15 mouse cellular contexts compared by ENCODE assay signal in the genomic region with DNA sequence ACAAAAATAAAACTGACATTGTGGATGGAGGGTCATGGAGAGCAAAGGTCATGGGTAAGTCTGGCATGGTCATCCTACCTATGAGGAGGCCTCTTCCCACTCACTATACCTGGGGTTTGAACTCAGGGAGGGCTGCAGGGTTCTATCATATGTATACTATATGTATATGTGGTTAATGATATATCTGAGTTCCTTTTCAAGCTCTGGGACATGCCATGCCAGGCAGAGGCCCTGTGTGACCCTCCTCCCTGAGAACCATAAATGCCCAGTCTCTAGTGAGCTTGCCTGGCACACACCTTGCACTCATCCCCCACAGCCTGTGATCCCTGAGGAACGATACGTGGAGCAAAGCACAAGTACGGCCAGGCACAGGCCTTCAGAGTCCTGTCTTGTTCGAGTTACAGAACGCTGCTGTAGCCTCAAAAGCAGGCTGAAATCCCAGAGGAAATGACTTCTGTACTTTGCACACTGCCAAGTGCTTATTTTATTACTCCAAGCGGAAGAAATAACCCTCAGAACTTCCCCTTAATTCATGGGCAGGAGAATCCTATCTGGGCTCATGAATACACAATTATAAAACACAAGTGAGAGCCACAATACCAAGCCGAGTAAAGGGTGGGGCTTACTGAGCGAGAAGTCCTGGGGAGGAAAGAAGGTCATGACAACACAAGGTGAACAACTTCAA. TPM values are rescaled to one million over a fixed set of nuclear protein-coding genes. Genes with fewer than 3 reads are reported as not detected.
DNase-seq lines count a peak whose midpoint lies in the region; ATAC-seq and TF ChIP-seq lines count a peak whose summit lies in the region.
"Had no signal": no experiment of that assay in that cellular context is flagged by ENCODE, and none has a peak within 500 bp of the region (broad histone marks: within the 10 kb centered on the region; RNA-seq: fewer than 3 reads in every experiment).

No protein-coding gene starts in this region.

- no peak for ATAC-seq in heart, embryonic 11.5 days (replicated peaks; ENCODE audit: insufficient number of reproducible peaks, low FRiP score, low TSS enrichment)
- no peak for ATAC-seq in liver, embryonic 12.5 days

- intact Hi-C loops in heart, adult 2 months (cut with DNase I), result no loop called here

- TF ChIP-seq EP300 in heart, adult 2 months (IDR thresholded peaks at IDR 0.05; ENCODE audit: insufficient read depth, low read depth, low read length), result no peak

- no peak for TF ChIP-seq POLR2A in heart, adult 2 months (IDR thresholded peaks at IDR 0.05; ENCODE audit: insufficient read depth, low read depth, low read length)
- no peak for TF ChIP-seq POLR2A in liver, adult 2 months (IDR thresholded peaks at IDR 0.05; ENCODE audit: extremely low read depth, insufficient read depth, low read length)
- TF ChIP-seq POLR2A in cortical plate, adult 2 months (IDR thresholded peaks at IDR 0.05; ENCODE audit: extremely low read depth, insufficient read depth, low read length), result no peak

- H3K27me3 ChIP-seq in heart, adult 2 months (ENCODE audit: control insufficient read depth, insufficient read depth, low read length), result no peaks in the 10 kb centered on the region
- no peaks in the 10 kb centered on the region for H3K27me3 ChIP-seq in heart, embryonic 11.5 days (ENCODE audit: control insufficient read depth, insufficient read depth, low read length)
- H3K27me3 ChIP-seq in liver, adult 2 months (ENCODE audit: control insufficient read depth, insufficient read depth, low read length), result no peaks in the 10 kb centered on the region
- H3K27me3 ChIP-seq in liver, embryonic 12.5 days (replicated peaks), result no peaks in the 10 kb centered on the region
- H3K27me3 ChIP-seq in embryonic facial prominence, embryonic 10.5 days (replicated peaks; ENCODE audit: low read depth, poor library complexity, severe bottlenecking), result no peaks in the 10 kb centered on the region
- H3K27me3 ChIP-seq: embryonic facial prominence, embryonic 15.5 days; forebrain, embryonic 12.5 days; heart, embryonic 15.5 days had no signal

- TF ChIP-seq CTCF in heart, adult 2 months (IDR thresholded peaks at IDR 0.05), result no peak
- no peak for TF ChIP-seq CTCF in liver, adult 2 months (IDR thresholded peaks at IDR 0.05; ENCODE audit: low read depth, low read length)
- no peak for TF ChIP-seq CTCF in cortical plate, adult 2 months (IDR thresholded peaks at IDR 0.05; ENCODE audit: extremely low read depth, insufficient read depth, low read length)

- H3K9me3 ChIP-seq in heart, embryonic 11.5 days (replicated peaks; ENCODE audit: control insufficient read depth, low read length), result no peaks in the 10 kb centered on the region
- H3K9me3 ChIP-seq in liver, embryonic 12.5 days (replicated peaks), result no peaks in the 10 kb centered on the region
- no peaks in the 10 kb centered on the region for H3K9me3 ChIP-seq in embryonic facial prominence, embryonic 10.5 days
- H3K9me3 ChIP-seq: embryonic facial prominence, embryonic 15.5 days; forebrain, embryonic 12.5 days; heart, embryonic 15.5 days had no signal

- H3K4me3 ChIP-seq in heart, adult 2 months, result no peak overlapping the region
- H3K4me3 ChIP-seq in heart, embryonic 11.5 days (ENCODE audit: low read depth, low read length), result no peak overlapping the region
- no peak overlapping the region for H3K4me3 ChIP-seq in liver, adult 2 months (ENCODE audit: insufficient read depth, low read depth, low read length)
- no peak overlapping the region for H3K4me3 ChIP-seq in liver, embryonic 12.5 days
- no peak overlapping the region for H3K4me3 ChIP-seq in cortical plate, adult 2 months (ENCODE audit: insufficient read depth, low read length)
- no peak overlapping the region for H3K4me3 ChIP-seq in embryonic facial prominence, embryonic 10.5 days
- H3K4me3 ChIP-seq: embryonic facial prominence, embryonic 15.5 days; forebrain, embryonic 12.5 days; heart, embryonic 15.5 days had no signal

- no peak overlapping the region for H3K4me2 ChIP-seq in heart, embryonic 11.5 days
- no peak overlapping the region for H3K4me2 ChIP-seq in liver, embryonic 12.5 days
- H3K4me2 ChIP-seq: embryonic facial prominence, embryonic 15.5 days; forebrain, embryonic 12.5 days; heart, embryonic 15.5 days; hindbrain, embryonic 14.5 days had no signal

- peaks cover 4% of the 10 kb centered on the region; the same call in 1 of the 2 replicates for H3K79me2 ChIP-seq in heart, adult 2 months (replicated peaks; ENCODE audit: control insufficient read depth, insufficient read depth, low read length)
- H3K79me2 ChIP-seq in liver, adult 2 months (ENCODE audit: control insufficient read depth, insufficient read depth, low read length), result peaks cover 19% of the 10 kb centered on the region; the same call in 1 of the 2 replicates

- 30% methylated on average over 8 of the region's 8 CpGs for WGBS in heart, adult 2 months
- WGBS in heart, embryonic 11.5 days (ENCODE audit: insufficient replicate concordance), result 92% methylated on average over 8 of the region's 8 CpGs
- 78% methylated on average over 8 of the region's 8 CpGs for WGBS in liver, adult 2 months
- 81% methylated on average over 8 of the region's 8 CpGs for WGBS in liver, embryonic 12.5 days (ENCODE audit: insufficient replicate concordance)
- 92% methylated on average over 8 of the region's 8 CpGs for WGBS in embryonic facial prominence, embryonic 10.5 days

- no peak overlapping the region; the same call in 1 of the 2 replicates for H3K27ac ChIP-seq in heart, adult 2 months
- H3K27ac ChIP-seq in heart, embryonic 11.5 days (ENCODE audit: low read depth, low read length), result no peak overlapping the region
- H3K27ac ChIP-seq in liver, adult 2 months (replicated peaks; ENCODE audit: insufficient read depth, low read depth, low read length), result no peak overlapping the region
- H3K27ac ChIP-seq in liver, embryonic 12.5 days, result no peak overlapping the region
- H3K27ac ChIP-seq in cortical plate, adult 2 months (ENCODE audit: insufficient read depth, low read length), result 0 out of 2 replicates have a peak overlapping the region, but pooled peaks have one; percentile 17
- no peak overlapping the region for H3K27ac ChIP-seq in embryonic facial prominence, embryonic 10.5 days (replicated peaks)
- H3K27ac ChIP-seq: embryonic facial prominence, embryonic 15.5 days; forebrain, embryonic 12.5 days; heart, embryonic 15.5 days; hindbrain, embryonic 14.5 days had no signal

- no peak for DNase-seq in heart, adult 2 months
- DNase-seq in liver, adult 2 months (ENCODE audit: extremely low read depth, low read depth, low spot score), result no peak
- peak; percentile 18 for DNase-seq in skeletal muscle tissue, adult 2 months (ENCODE audit: low read depth, low spot score)
- no peak for DNase-seq in embryonic facial prominence, embryonic 10.5 days (ENCODE audit: low spot score)
- DNase-seq: adrenal gland, postnatal 25 days; B cell, adult 2 months; lung, adult 2 months; right cerebral cortex, postnatal 14 days had no signal

- 0 out of 2 replicates have a peak overlapping the region, but pooled peaks have one; percentile 35 for H3K9ac ChIP-seq in heart, adult 2 months (ENCODE audit: low read depth, low read length)
- no peak overlapping the region for H3K9ac ChIP-seq in heart, embryonic 11.5 days (ENCODE audit: low read depth, low read length)
- H3K9ac ChIP-seq in liver, adult 2 months (ENCODE audit: low read depth, low read length), result 0 out of 2 replicates have a peak overlapping the region, but pooled peaks have one; percentile 53
- H3K9ac ChIP-seq in liver, embryonic 12.5 days, result no peak overlapping the region
- H3K9ac ChIP-seq: embryonic facial prominence, embryonic 15.5 days; forebrain, embryonic 12.5 days; heart, embryonic 15.5 days; hindbrain, embryonic 14.5 days had no signal

- peaks cover 17% of the 10 kb centered on the region for H3K4me1 ChIP-seq in heart, adult 2 months (ENCODE audit: control insufficient read depth, insufficient read depth, low read length)
- H3K4me1 ChIP-seq in heart, embryonic 11.5 days (ENCODE audit: control insufficient read depth, insufficient read depth, low read length), result no peaks in the 10 kb centered on the region
- peaks cover 2% of the 10 kb centered on the region for H3K4me1 ChIP-seq in liver, adult 2 months (ENCODE audit: control insufficient read depth, insufficient read depth, low read length)
- peaks cover 21% of the 10 kb centered on the region for H3K4me1 ChIP-seq in liver, embryonic 12.5 days
- peaks cover 12% of the 10 kb centered on the region for H3K4me1 ChIP-seq in cortical plate, adult 2 months (ENCODE audit: control insufficient read depth, insufficient read depth, low read length)
- no peaks in the 10 kb centered on the region for H3K4me1 ChIP-seq in embryonic facial prominence, embryonic 10.5 days
- H3K4me1 ChIP-seq: embryonic facial prominence, embryonic 15.5 days; forebrain, embryonic 12.5 days had no signal

- H3K36me3 ChIP-seq in heart, adult 2 months (ENCODE audit: control insufficient read depth, insufficient read depth, low read length), result peaks cover 6% of the 10 kb centered on the region; the same call in 1 of the 2 replicates
- H3K36me3 ChIP-seq in heart, embryonic 11.5 days (ENCODE audit: control insufficient read depth, insufficient read depth, low read length), result peaks cover 11% of the 10 kb centered on the region; the same call in 1 of the 2 replicates
- H3K36me3 ChIP-seq in liver, adult 2 months (ENCODE audit: control insufficient read depth, insufficient read depth, low read length), result peaks cover 22% of the 10 kb centered on the region; the same call in 1 of the 2 replicates
- peaks cover 78% of the 10 kb centered on the region for H3K36me3 ChIP-seq in liver, embryonic 12.5 days
- H3K36me3 ChIP-seq in embryonic facial prominence, embryonic 10.5 days (replicated peaks), result peaks cover 50% of the 10 kb centered on the region

RNA-seq across cellular contexts. Expression of gene Trappc10, which starts 16.4 kb away (rescaled TPM):
- total RNA-seq in heart, adult 2 months (2021), result 10 to 100 TPM; 43.8 to 52.9 TPM
- polyA plus RNA-seq in heart, adult 2 months (2012; rRNA removed), result 37.4 and 51.5 TPM in 2 replicates
- 7.6 and 16.4 TPM in 2 replicates for polyA plus RNA-seq in heart, embryonic 11.5 days (2014; fragmentation: Nextera tagmentation; extraction: Ambion mirVana)
- total RNA-seq in liver, adult 2 months (2014; rRNA removed), result 10.3 and 11.1 TPM in 2 replicates
- 16.5 and 19.8 TPM in 2 replicates for polyA plus RNA-seq in liver, adult 2 months (2012; rRNA removed)
- 21.9 and 24.5 TPM in 2 replicates for polyA plus RNA-seq in liver, embryonic 12.5 days (2016; fragmentation: Nextera tagmentation; extraction: Ambion mirVana)
- 61.6 and 62.8 TPM in 2 replicates for polyA plus RNA-seq in cortical plate, adult 2 months (2012; rRNA removed)
- polyA plus RNA-seq in embryonic facial prominence, embryonic 10.5 days (2016; fragmentation: Nextera tagmentation; extraction: Ambion mirVana), result 8.1 and 10.2 TPM in 2 replicates

RNA-seq across cellular contexts. Expression of gene Pwp2, which starts 43.1 kb away (rescaled TPM):
- 10 to 100 TPM; 10.0 to 10.8 TPM for total RNA-seq in heart, adult 2 months (2021)
- polyA plus RNA-seq in heart, adult 2 months (2012; rRNA removed), result 7.8 and 10.5 TPM in 2 replicates
- 9.5 and 11.2 TPM in 2 replicates for polyA plus RNA-seq in heart, embryonic 11.5 days (2014; fragmentation: Nextera tagmentation; extraction: Ambion mirVana)
- 5.3 and 7.5 TPM in 2 replicates for total RNA-seq in liver, adult 2 months (2014; rRNA removed)
- polyA plus RNA-seq in liver, adult 2 months (2012; rRNA removed), result 7.8 and 9.3 TPM in 2 replicates
- 23.9 and 25.5 TPM in 2 replicates for polyA plus RNA-seq in liver, embryonic 12.5 days (2016; fragmentation: Nextera tagmentation; extraction: Ambion mirVana)
- polyA plus RNA-seq in cortical plate, adult 2 months (2012; rRNA removed), result 18.2 and 19.6 TPM in 2 replicates
- polyA plus RNA-seq in embryonic facial prominence, embryonic 10.5 days (2016; fragmentation: Nextera tagmentation; extraction: Ambion mirVana), result 32.1 and 35.3 TPM in 2 replicates

RNA-seq across cellular contexts. Expression of gene D10Jhu81e, which starts 58.4 kb away (rescaled TPM):
- total RNA-seq in heart, adult 2 months (2021), result 100 to 1,000 TPM; 552 to 639 TPM
- 393 and 410 TPM in 2 replicates for polyA plus RNA-seq in heart, adult 2 months (2012; rRNA removed)
- polyA plus RNA-seq in heart, embryonic 11.5 days (2014; fragmentation: Nextera tagmentation; extraction: Ambion mirVana), result 24.1 and 27.9 TPM in 2 replicates
- 143 and 150 TPM in 2 replicates for total RNA-seq in liver, adult 2 months (2014; rRNA removed)
- 267 and 274 TPM in 2 replicates for polyA plus RNA-seq in liver, adult 2 months (2012; rRNA removed)
- 17.1 and 19.4 TPM in 2 replicates for polyA plus RNA-seq in liver, embryonic 12.5 days (2016; fragmentation: Nextera tagmentation; extraction: Ambion mirVana)
- polyA plus RNA-seq in cortical plate, adult 2 months (2012; rRNA removed), result 128 TPM in 2 replicates
- polyA plus RNA-seq in embryonic facial prominence, embryonic 10.5 days (2016; fragmentation: Nextera tagmentation; extraction: Ambion mirVana), result 17.0 and 17.6 TPM in 2 replicates

Comparison
In these comparisons a context has a peak if more than half of its experiments do, and no peak if none do; other contexts are left out.
1. H3K9ac ChIP-seq: peak in heart, adult 2 months (single experiment) and liver, adult 2 months (single experiment); none in heart, embryonic 11.5 days (single experiment) and liver, embryonic 12.5 days (single experiment).